Mouse (Mus musculus) midbrain, embryonic 12.5 days (tissue): ENCODE measurements around the gene Arsg. TPM values are rescaled to one million over a fixed set of nuclear protein-coding genes. Genes with fewer than 3 reads are reported as not detected.

Source experiments
- ATAC-seq: fragments of 200-750 bp; cut with Nextera tagmentation; 2 replicates; pipeline ENCODE4 v1.8.0; 2017; ENCODE audit warnings: low read depth, moderate TSS enrichment, moderate library complexity; ENCODE audit not compliant: low FRiP score
- H3K27ac ChIP-seq: fragments of 300-500 bp; sonication (generic); replicated peaks from 2 replicates; pipeline ENCODE4 v1.5.1; 2016; ENCODE audit warnings: mild to moderate bottlenecking
- H3K27me3 ChIP-seq: fragments of 300-500 bp; sonication (generic); 2 replicates; pipeline ENCODE4 v1.6.1; 2016; ENCODE audit warnings: mild to moderate bottlenecking
- H3K36me3 ChIP-seq: fragments of 300-500 bp; sonication (generic); 2 replicates; pipeline ENCODE4 v1.6.1; 2016
- H3K4me1 ChIP-seq: fragments of 300-500 bp; sonication (generic); 2 replicates; pipeline ENCODE4 v1.6.1; 2016
- H3K4me2 ChIP-seq: fragments of 300-500 bp; sonication (generic); replicated peaks from 2 replicates; pipeline ENCODE4 v1.6.1; 2016; ENCODE audit warnings: mild to moderate bottlenecking, moderate library complexity
- H3K4me3 ChIP-seq: fragments of 300-500 bp; sonication (generic); 2 replicates; pipeline ENCODE4 v1.5.1; 2016; ENCODE audit warnings: mild to moderate bottlenecking
- H3K9ac ChIP-seq: fragments of 300-500 bp; sonication (generic); replicated peaks from 2 replicates; pipeline ENCODE4 v1.6.1; 2016; ENCODE audit warnings: mild to moderate bottlenecking, moderate library complexity
- H3K9me3 ChIP-seq: fragments of 300-500 bp; sonication (generic); 2 replicates; pipeline ENCODE4 v1.6.1; 2016; ENCODE audit warnings: mild to moderate bottlenecking
- WGBS: fragments of 180-500 bp; shearing (Covaris S2); methylation state at CpG from one replicate; pipeline ENCODE4 v1.1.7; 2016; 5-methylcytosine and 5-hydroxymethylcytosine counted together
- polyA plus RNA-seq: library from polyadenylated mRNA; unstranded; fragments of >200 nt; fragmentation: Nextera tagmentation; extraction: Ambion mirVana; gene quantifications from 2 replicates; pipeline ENCODE4 v1.2.1, GENCODE M21; 2016

The Arsg gene
- polyA plus RNA-seq, 1 experiment from 2014 or later = 2.4 TPM

DNA sequence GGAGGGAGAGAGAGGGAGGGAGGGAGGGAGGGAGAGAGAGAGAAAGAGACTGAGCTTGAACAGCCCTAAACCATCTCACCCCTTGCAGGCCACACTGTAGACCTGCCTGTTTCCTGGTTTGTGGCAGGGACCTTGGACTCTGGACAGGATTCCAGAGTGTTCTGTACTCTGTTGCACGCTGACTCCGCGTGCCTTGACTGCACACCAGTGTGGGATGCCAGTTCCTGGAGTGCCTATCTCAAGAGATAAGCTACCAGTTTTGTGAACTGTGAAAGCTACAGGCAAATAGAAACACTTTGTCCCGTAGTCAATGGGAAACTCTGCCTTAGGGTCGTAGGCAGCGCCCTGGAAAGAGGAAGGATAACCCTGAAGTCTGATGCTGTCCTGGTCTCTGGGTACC, 83.0 kb downstream of the Arsg start:
- H3K36me3 ChIP-seq = no peaks in the 10 kb centered on the region
- ATAC-seq = no peak
- WGBS = 88% methylated on average over 6 of the region's 6 CpGs

DNA sequence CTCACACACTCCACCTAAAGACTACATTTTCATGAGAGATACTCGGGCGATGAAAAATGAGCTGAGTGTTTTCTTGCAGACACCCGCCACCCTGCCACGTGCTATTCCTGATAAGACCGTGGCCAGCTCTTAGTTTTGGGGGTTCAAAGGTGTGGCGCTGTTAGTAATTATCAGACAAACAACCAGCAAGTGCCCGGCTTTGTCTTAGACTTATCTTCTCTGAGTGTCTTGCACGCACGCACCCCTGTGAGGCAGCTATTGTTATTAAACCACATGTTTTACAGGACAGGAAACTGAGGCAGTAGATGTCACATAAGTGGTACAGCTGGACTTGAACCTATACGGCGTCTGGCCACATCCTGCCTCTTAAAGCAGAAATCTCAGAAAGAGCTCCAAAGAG, 84.2 kb downstream of the Arsg start:
- WGBS = 87% methylated on average over 11 of the region's 11 CpGs

More for the DNA sequence above, 83.0 kb downstream of the Arsg start:
- Histone ChIP-seq H3K27me3 (no peaks in the 10 kb centered on the region), H3K4me1 (no peaks in the 10 kb centered on the region), H3K9me3 (no peaks in the 10 kb centered on the region), H3K9ac (no peak overlapping the region), H3K27ac (no peak overlapping the region), H3K4me3 (no peak overlapping the region), H3K4me2 (no peak overlapping the region)

DNA sequence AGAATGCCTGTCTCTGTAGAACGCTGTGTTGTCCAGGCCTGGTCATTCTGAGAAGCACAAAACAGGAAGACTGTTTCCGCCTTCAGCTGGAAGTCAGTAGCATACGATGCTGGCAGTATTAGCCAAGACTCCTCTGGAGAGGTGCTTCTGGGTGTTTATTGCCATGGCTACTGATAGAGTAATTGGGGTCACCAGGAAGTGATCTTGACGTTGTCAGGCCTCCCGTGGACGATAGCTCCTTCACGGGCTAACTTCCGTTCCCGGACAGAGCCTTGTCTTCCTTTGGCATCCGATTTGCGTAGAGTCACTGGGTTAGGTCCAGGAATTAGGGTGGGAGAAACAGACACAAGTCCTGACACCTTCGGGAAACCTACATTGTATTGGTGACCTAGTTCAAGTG, 86.1 kb downstream of the Arsg start:
- Histone ChIP-seq H3K4me1 (no peaks in the 10 kb centered on the region), H3K27ac (no peak overlapping the region), H3K4me2 (no peak overlapping the region), H3K9ac (no peak overlapping the region), H3K9me3 (no peaks in the 10 kb centered on the region), H3K27me3 (no peaks in the 10 kb centered on the region), H3K36me3 (no peaks in the 10 kb centered on the region), H3K4me3 (no peak overlapping the region)
- ATAC-seq = no peak
- WGBS = 92% methylated on average over 12 of the region's 12 CpGs

More for the DNA sequence above, 84.2 kb downstream of the Arsg start:
- Histone ChIP-seq H3K27me3 (no peaks in the 10 kb centered on the region), H3K9ac (no peak overlapping the region), H3K36me3 (no peaks in the 10 kb centered on the region), H3K27ac (no peak overlapping the region), H3K9me3 (no peaks in the 10 kb centered on the region), H3K4me3 (no peak overlapping the region), H3K4me2 (no peak overlapping the region), H3K4me1 (no peaks in the 10 kb centered on the region)
- ATAC-seq = no peak

DNA sequence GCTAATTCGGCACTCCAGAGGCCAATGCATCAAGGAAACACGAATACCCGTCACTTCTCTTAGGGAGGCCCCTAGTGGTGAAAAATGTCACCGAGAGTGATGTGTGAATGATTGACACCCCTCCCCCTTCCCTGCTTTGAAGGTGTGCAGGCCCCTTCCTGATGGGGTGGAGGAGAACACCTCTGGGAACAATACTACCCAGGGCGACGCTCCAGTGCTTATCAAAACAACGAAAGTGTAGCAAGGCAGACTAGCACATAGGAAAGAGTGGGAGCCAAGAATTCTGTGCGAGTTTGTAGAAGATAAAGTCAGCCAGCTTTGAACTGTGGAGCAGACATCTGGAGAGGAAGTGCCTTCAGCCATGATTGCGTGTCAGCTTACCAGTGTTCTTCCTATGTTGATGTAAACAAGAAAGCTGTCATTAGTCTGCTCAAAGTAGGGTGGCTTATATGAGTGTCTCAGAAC, 87.7 kb downstream of the Arsg start:
- no peak overlapping the region for H3K9ac ChIP-seq
- ATAC-seq = no peak
- 44% methylated on average over 9 of the region's 9 CpGs for WGBS
- H3K4me3 ChIP-seq = no peak overlapping the region
- no peak overlapping the region for H3K4me2 ChIP-seq
- no peak overlapping the region for H3K27ac ChIP-seq
- H3K4me1 ChIP-seq = no peaks in the 10 kb centered on the region
- H3K27me3 ChIP-seq = no peaks in the 10 kb centered on the region
- H3K36me3 ChIP-seq = no peaks in the 10 kb centered on the region
- no peaks in the 10 kb centered on the region for H3K9me3 ChIP-seq

DNA sequence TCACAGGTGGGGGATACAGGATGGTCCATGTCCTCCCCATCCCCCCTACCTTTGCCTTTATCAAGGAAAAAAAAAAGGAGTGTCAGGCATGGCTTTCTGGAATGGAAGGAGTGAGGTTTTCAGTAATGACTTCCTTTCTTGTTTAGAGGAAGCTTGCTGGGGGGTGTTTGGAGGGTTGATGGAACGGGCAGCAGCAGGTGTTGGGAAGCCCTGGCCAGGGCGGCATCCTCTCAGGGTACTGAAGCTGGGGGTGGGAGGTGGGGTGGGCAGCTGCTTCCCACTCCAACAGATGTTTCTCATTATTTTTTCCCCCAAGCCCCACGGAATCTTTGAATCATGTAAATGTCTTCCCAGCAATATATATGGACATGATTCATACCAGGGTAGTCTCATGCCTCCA, 88.3 kb downstream of the Arsg start:
- Histone ChIP-seq H3K4me3 (no peak overlapping the region), H3K9ac (no peak overlapping the region), H3K4me1 (no peaks in the 10 kb centered on the region), H3K36me3 (no peaks in the 10 kb centered on the region), H3K27me3 (no peaks in the 10 kb centered on the region), H3K9me3 (no peaks in the 10 kb centered on the region), H3K4me2 (no peak overlapping the region), H3K27ac (no peak overlapping the region)
- no peak for ATAC-seq
- WGBS = 68% methylated on average over 3 of the region's 3 CpGs

DNA sequence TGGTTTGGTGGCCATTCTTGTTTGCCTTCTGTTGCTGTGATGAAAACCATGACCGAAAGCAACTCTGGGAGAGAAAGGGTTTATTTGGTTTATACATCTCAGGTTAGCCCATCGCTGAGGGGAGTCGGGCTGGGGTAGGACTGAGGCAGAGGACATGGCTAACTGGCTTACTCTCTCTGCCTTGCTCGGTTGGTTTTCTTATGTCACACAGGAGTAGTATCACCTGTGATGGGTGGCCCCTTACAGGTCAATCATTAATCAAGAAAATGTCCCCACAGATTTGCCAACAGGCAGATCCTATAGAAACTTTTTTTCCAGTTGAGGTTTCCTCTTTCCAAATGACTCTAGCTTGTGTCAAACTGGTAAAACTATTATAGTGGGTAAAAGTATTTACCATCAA, 90.5 kb downstream of the Arsg start:
- no peaks in the 10 kb centered on the region for H3K9me3 ChIP-seq
- H3K27me3 ChIP-seq = no peaks in the 10 kb centered on the region
- 83% methylated on average over 4 of the region's 4 CpGs for WGBS
- no peaks in the 10 kb centered on the region for H3K4me1 ChIP-seq
- no peak overlapping the region for H3K4me3 ChIP-seq
- no peak overlapping the region for H3K27ac ChIP-seq
- H3K9ac ChIP-seq = no peak overlapping the region
- ATAC-seq = no peak
- H3K4me2 ChIP-seq = no peak overlapping the region
- H3K36me3 ChIP-seq = no peaks in the 10 kb centered on the region

DNA sequence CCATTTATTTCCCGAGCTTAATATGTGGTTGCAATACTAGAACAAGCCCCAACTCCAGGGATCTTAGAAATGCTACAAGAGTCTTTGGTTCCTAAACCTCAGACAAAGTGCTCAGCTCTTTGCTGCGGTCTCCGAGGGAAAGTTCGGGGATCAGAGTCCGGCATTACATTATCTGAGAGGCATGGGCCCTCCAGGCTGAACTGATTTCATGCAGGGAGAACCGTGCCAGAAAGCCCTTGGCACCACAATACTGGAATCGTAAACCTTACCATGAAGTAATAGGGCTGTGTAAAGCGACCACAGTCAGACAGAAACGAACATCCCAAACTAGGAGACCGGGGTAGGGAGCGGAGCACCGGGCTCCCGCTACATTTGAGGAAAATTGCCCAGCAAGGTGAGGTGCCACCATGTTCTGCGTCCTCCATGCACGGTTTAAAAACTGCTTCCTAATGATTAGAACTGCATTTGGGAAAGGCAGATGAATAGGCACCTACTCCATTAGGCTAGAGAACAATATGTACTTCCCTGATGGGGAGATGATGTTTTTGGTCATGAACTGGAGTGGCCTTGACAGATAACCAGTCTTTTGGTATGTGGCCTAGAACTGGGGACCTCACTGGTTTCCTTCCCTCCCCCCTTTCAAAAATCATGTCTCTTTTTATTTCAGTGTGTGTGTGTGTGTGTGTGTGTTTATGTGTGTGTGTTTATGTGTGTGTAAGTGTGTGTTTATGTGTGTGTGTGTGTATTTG, 91.5 kb downstream of the Arsg start:
- Histone ChIP-seq H3K36me3 (no peaks in the 10 kb centered on the region), H3K9me3 (no peaks in the 10 kb centered on the region), H3K4me2 (no peak overlapping the region), H3K27me3 (no peaks in the 10 kb centered on the region), H3K27ac (no peak overlapping the region), H3K9ac (no peak overlapping the region), H3K4me3 (no peak overlapping the region), H3K4me1 (no peaks in the 10 kb centered on the region)
- no peak for ATAC-seq
- WGBS = 88% methylated on average over 15 of the region's 15 CpGs

DNA sequence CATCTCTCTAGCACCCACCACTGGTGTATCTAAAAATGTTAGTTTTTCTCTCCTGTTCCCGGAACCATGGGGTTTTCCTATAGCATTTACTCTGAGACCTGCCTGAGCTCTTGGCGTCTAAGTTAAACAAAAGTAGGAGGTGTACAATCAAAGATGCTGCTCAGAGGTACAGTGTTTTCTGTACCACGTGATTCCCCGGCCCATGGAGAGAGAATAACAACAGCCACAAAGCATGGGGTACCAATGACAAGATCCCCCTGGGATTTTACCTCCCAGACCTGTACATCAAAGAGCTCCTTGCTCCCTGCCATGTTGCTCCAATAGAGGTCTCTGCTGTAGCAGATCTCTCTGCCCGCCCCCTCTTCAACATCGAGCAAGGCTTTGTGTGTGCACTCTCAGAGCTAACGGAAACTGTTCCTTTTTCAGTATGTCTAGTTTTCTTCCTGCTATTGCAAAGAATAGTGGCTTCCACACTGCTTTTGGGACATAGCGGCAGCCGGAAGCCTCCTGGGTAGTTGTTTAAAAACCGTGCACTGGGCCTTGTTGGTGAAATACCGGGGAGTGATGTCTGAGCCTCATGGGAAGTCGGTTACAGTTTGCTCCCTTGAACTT, 95.9 kb downstream of the Arsg start:
- Histone ChIP-seq H3K27ac (no peak overlapping the region), H3K4me3 (no peak overlapping the region), H3K4me2 (no peak overlapping the region), H3K4me1 (no peaks in the 10 kb centered on the region), H3K9ac (no peak overlapping the region), H3K36me3 (no peaks in the 10 kb centered on the region), H3K27me3 (no peaks in the 10 kb centered on the region), H3K9me3 (no peaks in the 10 kb centered on the region)
- 72% methylated on average over 12 of the region's 12 CpGs for WGBS
- no peak for ATAC-seq

DNA sequence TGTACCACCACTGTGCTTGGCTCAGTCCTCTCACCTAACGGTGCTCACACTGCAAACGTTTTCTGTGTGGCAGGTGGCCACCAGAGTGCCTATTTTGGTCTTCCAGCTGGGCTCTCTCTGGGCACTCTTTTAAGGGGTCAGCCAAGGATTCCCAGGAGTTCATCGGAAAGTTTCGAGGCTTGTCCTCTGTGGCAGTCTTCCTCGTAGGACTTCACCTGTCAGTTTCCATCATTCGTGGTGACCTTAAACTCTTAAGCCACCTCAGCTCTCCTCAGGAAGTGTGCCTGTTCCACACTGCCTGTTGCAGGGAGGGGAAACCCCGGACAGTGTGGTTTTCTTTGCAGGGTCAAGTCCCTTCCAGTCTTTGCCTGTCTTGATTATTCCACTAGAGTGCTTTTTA, 96.6 kb downstream of the Arsg start:
- Histone ChIP-seq H3K27ac (no peak overlapping the region), H3K4me3 (no peak overlapping the region), H3K4me1 (no peaks in the 10 kb centered on the region), H3K9me3 (no peaks in the 10 kb centered on the region), H3K4me2 (no peak overlapping the region), H3K9ac (no peak overlapping the region), H3K36me3 (no peaks in the 10 kb centered on the region), H3K27me3 (no peaks in the 10 kb centered on the region)
- WGBS = 82% methylated on average over 7 of the region's 7 CpGs
- no peak for ATAC-seq

DNA sequence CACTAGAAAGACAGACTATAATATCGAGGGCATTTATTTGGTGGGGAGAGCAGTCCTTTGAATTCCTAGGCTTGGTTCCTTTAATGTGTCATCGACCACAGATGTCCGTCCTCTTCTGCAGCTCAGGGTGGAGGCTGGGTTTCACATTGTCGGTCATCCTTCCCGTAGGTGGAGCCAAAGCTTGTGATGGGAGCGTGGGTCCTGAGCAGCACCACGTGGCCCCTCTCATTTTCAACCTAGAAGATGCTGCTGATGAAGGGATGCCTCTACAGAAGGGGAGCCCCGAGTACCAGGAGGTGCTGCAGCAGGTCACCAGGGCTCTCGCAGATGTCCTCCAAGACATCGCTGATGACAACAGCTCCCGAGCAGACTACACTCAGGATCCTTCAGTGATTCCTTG, 98.9 kb downstream of the Arsg start:
- 86% methylated on average over 11 of the region's 11 CpGs for WGBS
- Histone ChIP-seq H3K9me3 (no peaks in the 10 kb centered on the region), H3K9ac (no peak overlapping the region), H3K4me1 (no peaks in the 10 kb centered on the region), H3K27me3 (no peaks in the 10 kb centered on the region), H3K4me2 (no peak overlapping the region), H3K4me3 (no peak overlapping the region), H3K36me3 (no peaks in the 10 kb centered on the region), H3K27ac (no peak overlapping the region)
- no peak for ATAC-seq

DNA sequence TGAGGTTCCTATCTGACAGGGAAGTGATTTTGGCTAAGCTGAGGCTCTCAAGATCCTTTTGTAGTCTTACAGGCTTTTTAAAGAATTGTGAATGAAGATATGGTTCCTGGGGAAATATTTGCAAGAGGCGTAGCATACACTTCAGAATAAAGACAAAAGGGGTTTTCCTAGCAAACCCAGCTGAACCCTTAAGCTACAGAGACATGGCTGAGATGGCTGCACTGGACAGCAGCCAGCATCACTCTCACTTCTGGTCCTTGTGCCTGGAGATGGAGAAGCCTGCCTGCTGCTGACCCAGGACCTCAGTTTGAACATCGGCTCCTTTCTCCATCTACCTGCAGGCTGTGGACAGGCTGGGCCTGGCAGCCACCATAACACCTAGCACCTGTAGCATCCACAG, 101.4 kb downstream of the Arsg start:
- WGBS = 93% methylated on average over 2 of the region's 2 CpGs
- no peaks in the 10 kb centered on the region for H3K4me1 ChIP-seq
- H3K9me3 ChIP-seq = no peaks in the 10 kb centered on the region
- H3K4me3 ChIP-seq = no peak overlapping the region
- H3K36me3 ChIP-seq = no peaks in the 10 kb centered on the region
- no peaks in the 10 kb centered on the region for H3K27me3 ChIP-seq
- ATAC-seq = no peak
- H3K4me2 ChIP-seq = no peak overlapping the region
- no peak overlapping the region for H3K27ac ChIP-seq
- no peak overlapping the region for H3K9ac ChIP-seq

DNA sequence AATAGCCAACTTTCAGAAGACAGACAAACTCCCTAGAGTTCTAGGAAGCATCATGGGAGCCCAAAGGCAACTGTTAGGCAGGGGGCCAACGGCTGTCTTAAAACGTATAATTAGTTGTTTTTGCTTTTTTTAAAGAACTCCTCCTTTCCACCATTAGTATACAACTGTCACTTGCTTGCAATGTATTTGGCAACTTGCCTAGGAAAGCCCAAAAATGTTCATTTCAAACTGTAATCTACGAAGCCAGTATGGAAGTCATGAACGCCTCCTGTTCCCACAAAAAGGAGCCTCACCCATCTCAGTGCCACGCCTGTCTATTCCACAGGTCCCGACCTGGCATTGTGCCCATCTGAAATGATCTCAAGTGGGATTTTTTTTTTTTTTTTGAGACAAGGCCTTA, 102.7 kb downstream of the Arsg start:
- no peak for ATAC-seq
- Histone ChIP-seq H3K27me3 (no peaks in the 10 kb centered on the region), H3K4me3 (no peak overlapping the region), H3K9me3 (no peaks in the 10 kb centered on the region), H3K36me3 (no peaks in the 10 kb centered on the region), H3K27ac (no peak overlapping the region), H3K9ac (no peak overlapping the region), H3K4me2 (no peak overlapping the region), H3K4me1 (no peaks in the 10 kb centered on the region)
- 93% methylated on average over 6 of the region's 6 CpGs for WGBS
